Mouse (Mus musculus) CH12.LX (cell line): ENCODE results near the gene Fam69a. TPM values are rescaled to one million over a fixed set of nuclear protein-coding genes. Genes with fewer than 3 reads are reported as not detected.

Experiments
- DNase-seq: peaks from one replicate; pipeline ENCODE4 v3.0.0-alpha.2; 2013; ENCODE audit errors: extremely low read depth
- H3K27ac ChIP-seq: 2 replicates; pipeline ENCODE4 v1.5.1; 2012; ENCODE audit warnings: low read depth, mild to moderate bottlenecking, control low read depth, moderate library complexity; ENCODE audit not compliant: insufficient read depth
- H3K27me3 ChIP-seq: replicated peaks from 2 replicates; pipeline ENCODE3; 2012; ENCODE audit warnings: inconsistent platforms
- H3K36me3 ChIP-seq, 2 experiments: replicated peaks in 1 of 2; 2 replicates each; pipeline versions ENCODE3 to v1.6.1; 2012; ENCODE audit warnings: inconsistent platforms in 1 of 2, low read length in 1 of 2, mild to moderate bottlenecking in 1 of 2, mixed read lengths in 1 of 2, moderate library complexity in 1 of 2; ENCODE audit not compliant: control insufficient read depth in 1 of 2, insufficient read depth in 1 of 2
- H3K4me1 ChIP-seq, 2 experiments: 2 replicates each; pipeline ENCODE4 v1.6.1; 2012; ENCODE audit warnings: inconsistent platforms in 1 of 2, moderate library complexity in 1 of 2; ENCODE audit not compliant: insufficient read depth in 2 of 2, control insufficient read depth in 1 of 2
- H3K4me2 ChIP-seq: 2 replicates; pipeline ENCODE4 v1.6.1; 2012; ENCODE audit warnings: low read depth, mild to moderate bottlenecking, control low read depth; ENCODE audit not compliant: poor library complexity, insufficient read depth, severe bottlenecking
- H3K4me3 ChIP-seq, 3 experiments: fragments of 150-350 bp in 1 of 3; sonication (generic) in 1 of 3; replicated peaks in 1 of 3; 2 replicates each; pipeline versions ENCODE3 to v1.5.1; 2011 to 2012; ENCODE audit warnings: low read depth in 2 of 3, low read length in 2 of 3, mild to moderate bottlenecking in 2 of 3, moderate library complexity in 2 of 3, control low read depth in 1 of 3, improper control_type of control experiment in 1 of 3, inconsistent platforms in 1 of 3, mixed read lengths in 1 of 3; ENCODE audit not compliant: poor library complexity in 1 of 3
- H3K79me2 ChIP-seq: replicated peaks from 2 replicates; pipeline ENCODE4 v1.6.1; 2012; ENCODE audit warnings: mild to moderate bottlenecking, moderate library complexity; ENCODE audit not compliant: control insufficient read depth, poor library complexity, insufficient read depth, severe bottlenecking; ENCODE audit errors: extremely low read depth
- H3K9ac ChIP-seq: 2 replicates; pipeline ENCODE4 v1.6.1; 2012; ENCODE audit warnings: low read depth, mild to moderate bottlenecking, control low read depth, moderate library complexity; ENCODE audit not compliant: insufficient read depth
- H3K9me3 ChIP-seq: replicated peaks from 2 replicates; pipeline ENCODE3; 2012; ENCODE audit warnings: low read length, inconsistent platforms, mixed read lengths
- BHLHE40 ChIP-seq: IDR thresholded peaks from 2 replicates; pipeline ENCODE4 v1.6.1; 2011; ENCODE audit warnings: mild to moderate bottlenecking, low read depth, low read length, improper control_type of control experiment
- CHD2 ChIP-seq: IDR thresholded peaks from 2 replicates; pipeline ENCODE4 v1.6.1; 2011; ENCODE audit warnings: low read length, improper control_type of control experiment
- CTCF ChIP-seq, 2 experiments: IDR thresholded peaks in 1 of 2; conservative IDR thresholded peaks in 1 of 2; 2 replicates each; pipeline ENCODE4 v1.5.1; 2011 to 2012; ENCODE audit warnings: low read depth in 2 of 2, low read length in 2 of 2, improper control_type of control experiment in 1 of 2, inconsistent platforms in 1 of 2, mild to moderate bottlenecking in 1 of 2, moderate library complexity in 1 of 2
- ELF1 ChIP-seq: IDR thresholded peaks from 2 replicates; pipeline ENCODE4 v1.6.1; 2014; ENCODE audit warnings: low read depth, mild to moderate bottlenecking, inconsistent platforms, low read length, improper control_type of control experiment
- GABPA ChIP-seq: IDR thresholded peaks from 2 replicates; pipeline ENCODE4 v1.6.1; 2012; ENCODE audit warnings: low read depth, low read length, improper control_type of control experiment, inconsistent platforms; ENCODE audit not compliant: insufficient replicate concordance
- JUND ChIP-seq: conservative IDR thresholded peaks from 2 replicates; pipeline ENCODE4 v1.6.1; 2011; ENCODE audit warnings: low read depth, low read length, improper control_type of control experiment
- MAZ ChIP-seq: IDR thresholded peaks from 2 replicates; pipeline ENCODE4 v1.6.1; 2012; ENCODE audit warnings: low read depth, mild to moderate bottlenecking, inconsistent platforms, low read length, improper control_type of control experiment, moderate library complexity
- MYC ChIP-seq: IDR thresholded peaks from 2 replicates; pipeline ENCODE4 v1.6.1; 2011; ENCODE audit warnings: low read depth, mild to moderate bottlenecking, improper control_type of control experiment, low read length
- NELFE ChIP-seq: IDR thresholded peaks from 2 replicates; pipeline ENCODE4 v1.6.1; 2011; ENCODE audit warnings: low read depth, low read length, improper control_type of control experiment
- RAD21 ChIP-seq: IDR thresholded peaks from 2 replicates; pipeline ENCODE4 v1.6.1; 2011; ENCODE audit warnings: low read depth, mild to moderate bottlenecking, low read length, improper control_type of control experiment, moderate library complexity
- SMC3 ChIP-seq: IDR thresholded peaks from 2 replicates; pipeline ENCODE4 v1.6.1; 2011; ENCODE audit warnings: low read depth, low read length, improper control_type of control experiment
- TCF12 ChIP-seq: IDR thresholded peaks from 2 replicates; pipeline ENCODE4 v1.6.1; 2014; ENCODE audit warnings: low read depth, mild to moderate bottlenecking, inconsistent platforms, low read length, improper control_type of control experiment
- USF2 ChIP-seq: conservative IDR thresholded peaks from 2 replicates; pipeline ENCODE4 v1.6.1; 2011; ENCODE audit warnings: low read depth, low read length, improper control_type of control experiment
- ZC3H11A ChIP-seq: IDR thresholded peaks from 2 replicates; pipeline ENCODE4 v1.6.1; 2012; ENCODE audit warnings: low read depth, mild to moderate bottlenecking, inconsistent platforms, low read length, improper control_type of control experiment
- ZKSCAN1 ChIP-seq: IDR thresholded peaks from 2 replicates; pipeline ENCODE4 v1.6.1; 2012; ENCODE audit warnings: low read depth, inconsistent platforms, low read length, improper control_type of control experiment, borderline replicate concordance
- dilution Hi-C: fragments of 300-500 bp; cut with MboI; formaldehyde crosslinking; loops from 2 replicates; pipeline ENCODE4 v1.14.3; 2020; ENCODE audit warnings: low sequenced_read_pairs; ENCODE audit not compliant: extremely low pct_unique_long_range_greater_than_20kb, extremely low pct_ligation_motif_present
- in situ Hi-C: fragments of 300-500 bp; cut with MboI; formaldehyde crosslinking; loops from 3 replicates; pipeline ENCODE4 v1.14.3; 2019; ENCODE audit warnings: low sequenced_read_pairs, low pct_ligation_motif_present, low pct_unique_long_range_greater_than_20kb, mixed read lengths
- polyA plus RNA-seq: library from polyadenylated mRNA; unstranded; fragments of >175 nt; gene quantifications from 2 replicates; pipeline ENCODE4 v1.2.1, GENCODE M21; 2012; ENCODE audit warnings: low read depth; ENCODE audit not compliant: insufficient read length
- total RNA-seq, 2 experiments: library from RNA; depleted of rRNA; stranded (reverse); fragments of 300-350 nt in 1 of 2; fragments of >200 nt in 1 of 2; gene quantifications; 2 replicates each; pipeline ENCODE4 v1.2.3; 2012 to 2014

The Fam69a gene
- total and polyA plus RNA-seq, 3 experiments, result 4.2 to 14.2 (median 6.5) TPM

DNA sequence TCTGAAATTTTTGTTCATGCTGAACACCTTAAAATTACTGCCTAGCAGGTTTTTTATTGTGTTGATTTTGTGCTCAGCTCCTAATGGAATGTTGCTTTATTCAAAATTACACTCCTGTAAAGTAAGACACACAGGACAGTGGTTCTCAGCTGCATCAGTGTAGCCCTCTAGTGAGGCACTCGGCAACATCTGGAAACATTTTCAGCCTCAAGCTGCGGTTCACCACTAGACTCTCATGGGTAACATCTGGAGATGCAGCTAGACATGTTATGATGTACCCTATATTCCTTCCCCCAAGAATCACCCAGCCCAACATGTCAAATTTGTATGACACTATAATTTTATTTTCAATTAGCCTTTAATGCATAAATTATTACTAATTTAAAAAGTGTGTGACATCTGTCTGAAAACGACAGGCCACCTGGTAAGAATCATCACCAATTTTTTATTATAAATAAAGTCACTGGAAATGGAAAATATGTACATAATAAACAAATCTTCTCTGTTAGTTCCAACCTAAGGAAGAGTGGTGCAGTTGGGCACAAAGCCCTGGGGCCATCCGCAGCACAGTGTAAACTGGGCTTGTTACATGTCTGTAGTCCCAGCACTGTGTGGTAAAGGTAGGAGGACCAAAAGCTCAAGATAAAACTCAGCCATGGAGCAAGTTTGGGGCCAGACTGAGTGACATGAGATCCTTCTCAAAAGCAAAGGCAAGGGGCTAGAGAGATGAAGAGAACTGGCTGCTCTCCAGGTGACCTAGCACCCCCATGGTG is 53.5 kb downstream of the Fam69a start:
- no peaks in the 10 kb centered on the region for H3K36me3 ChIP-seq
- in situ Hi-C loops, result no loop called here
- dilution Hi-C loops, result no loop called here
- no peak overlapping the region for H3K4me2 ChIP-seq
- no peaks in the 10 kb centered on the region for H3K27me3 ChIP-seq
- no peak overlapping the region for H3K27ac ChIP-seq
- no peak overlapping the region for H3K4me3 ChIP-seq
- H3K9ac ChIP-seq, result no peak overlapping the region
- H3K4me1 ChIP-seq, result peaks cover 0 to 14% of the 10 kb centered on the region in 2 experiments; a peak in 1 of 4 replicates
- 0 out of 2 replicates have a peak, but pooled peaks cover 4% of the 10 kb centered on the region for H3K79me2 ChIP-seq
- peak in 1 of 2 experiments; percentile 13; a peak in 1 of 4 replicates for TF ChIP-seq CTCF (conservative IDR thresholded peaks at IDR 0.05 in 1 of 2, IDR thresholded peaks at IDR 0.05 in 1 of 2; ENCODE audit: low read depth in 2 of 2, low read length in 2 of 2)
- no peak for TF ChIP-seq ELF1
- TF ChIP-seq USF2, result no peak
- TF ChIP-seq MYC, result no peak
- TF ChIP-seq MAZ, result no peak
- TF ChIP-seq, all 38 proteins: peak for 1
- H3K9me3 ChIP-seq, result no peaks in the 10 kb centered on the region
- DNase-seq, result no peak

DNA sequence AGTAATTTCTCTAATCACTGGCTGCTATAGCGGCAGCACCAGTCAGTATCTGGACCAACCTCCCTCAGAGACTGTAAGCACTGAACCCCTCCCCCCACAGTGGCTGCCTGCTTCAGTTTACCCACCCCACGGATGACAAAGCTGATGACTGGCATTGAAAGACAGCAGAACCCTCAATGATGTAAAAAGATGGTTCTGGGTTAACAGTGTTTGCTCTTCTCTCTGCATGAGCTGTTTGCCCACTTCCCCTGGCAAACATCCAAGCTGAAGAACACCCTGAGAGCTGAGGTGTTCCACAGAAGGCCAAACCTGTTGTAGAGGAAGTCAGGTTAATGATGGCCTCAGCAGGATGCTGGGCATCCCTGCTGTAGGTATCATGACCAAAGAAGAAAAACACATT is 54.3 kb downstream of the Fam69a start:
- H3K27me3 ChIP-seq, result no peaks in the 10 kb centered on the region
- H3K4me3 ChIP-seq, result no peak overlapping the region
- DNase-seq, result no peak
- no peak for TF ChIP-seq NELFE
- TF ChIP-seq MAZ, result no peak
- TF ChIP-seq TCF12, result no peak
- dilution Hi-C loops (no loop called here), in situ Hi-C loops (no loop called here)
- no peaks in the 10 kb centered on the region for H3K9me3 ChIP-seq
- H3K79me2 ChIP-seq, result 0 out of 2 replicates have a peak, but pooled peaks cover 4% of the 10 kb centered on the region
- no peak overlapping the region for H3K9ac ChIP-seq
- no peaks in the 10 kb centered on the region for H3K36me3 ChIP-seq
- no peak overlapping the region for H3K4me2 ChIP-seq
- H3K27ac ChIP-seq, result no peak overlapping the region
- H3K4me1 ChIP-seq, result peaks cover 0 to 14% of the 10 kb centered on the region in 2 experiments; a peak in 1 of 4 replicates

DNA sequence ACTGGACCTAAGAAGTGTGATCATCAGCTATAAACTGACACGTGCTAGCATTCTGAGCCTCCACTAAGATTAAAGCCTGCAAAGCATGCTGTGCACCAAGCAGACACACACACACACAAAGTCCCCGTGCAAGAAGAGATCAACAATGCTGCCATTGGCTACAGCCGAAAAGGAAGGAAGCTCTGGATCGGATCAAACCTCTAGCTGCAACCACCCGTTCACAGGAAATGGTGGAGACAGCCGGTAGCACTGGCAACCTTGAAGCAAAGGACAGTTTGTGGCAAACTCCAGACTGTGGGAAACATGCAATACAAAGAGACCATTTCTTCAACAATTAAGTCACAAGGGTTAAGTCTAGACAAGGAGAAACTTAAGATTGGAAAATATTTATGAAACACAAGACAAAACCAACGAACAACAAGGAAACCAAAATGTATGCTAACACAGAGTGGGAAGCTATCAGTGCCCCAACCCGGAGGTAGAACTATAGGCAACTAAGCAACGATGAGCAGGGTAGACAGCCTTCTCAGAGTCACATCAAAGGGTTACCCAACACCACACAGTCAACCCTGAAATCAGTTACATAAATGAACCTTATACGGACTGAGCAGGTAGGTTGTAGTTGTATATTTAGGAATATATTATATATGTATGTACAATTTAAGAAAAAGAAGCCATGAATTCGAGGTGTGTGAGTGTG is 60.2 kb downstream of the Fam69a start:
- in situ Hi-C loops, result loop anchor here (10.0 kb wide), 1 partner anchor 238 kb away; no protein-coding TSS in a partner anchor

More for the DNA sequence above, 60.2 kb downstream of the Fam69a start:
- Histone ChIP-seq H3K27ac (no peak overlapping the region), H3K79me2 (no peaks in the 10 kb centered on the region), H3K4me3 (no peak overlapping the region), H3K4me1 (no peaks in the 10 kb centered on the region), H3K9ac (no peak overlapping the region), H3K9me3 (no peaks in the 10 kb centered on the region), H3K36me3 (peaks cover 0 to 7% of the 10 kb centered on the region in 2 experiments), H3K4me2 (no peak overlapping the region), H3K27me3 (no peaks in the 10 kb centered on the region)
- TF ChIP-seq BHLHE40 (no peak), SMC3 (no peak), ZKSCAN1 (no peak), RAD21 (no peak), ZC3H11A (no peak), JUND (no peak), GABPA (no peak), CHD2 (no peak), MAZ (no peak)
- DNase-seq, result no peak
- dilution Hi-C loops, result no loop called here
